In the genomic region with DNA sequence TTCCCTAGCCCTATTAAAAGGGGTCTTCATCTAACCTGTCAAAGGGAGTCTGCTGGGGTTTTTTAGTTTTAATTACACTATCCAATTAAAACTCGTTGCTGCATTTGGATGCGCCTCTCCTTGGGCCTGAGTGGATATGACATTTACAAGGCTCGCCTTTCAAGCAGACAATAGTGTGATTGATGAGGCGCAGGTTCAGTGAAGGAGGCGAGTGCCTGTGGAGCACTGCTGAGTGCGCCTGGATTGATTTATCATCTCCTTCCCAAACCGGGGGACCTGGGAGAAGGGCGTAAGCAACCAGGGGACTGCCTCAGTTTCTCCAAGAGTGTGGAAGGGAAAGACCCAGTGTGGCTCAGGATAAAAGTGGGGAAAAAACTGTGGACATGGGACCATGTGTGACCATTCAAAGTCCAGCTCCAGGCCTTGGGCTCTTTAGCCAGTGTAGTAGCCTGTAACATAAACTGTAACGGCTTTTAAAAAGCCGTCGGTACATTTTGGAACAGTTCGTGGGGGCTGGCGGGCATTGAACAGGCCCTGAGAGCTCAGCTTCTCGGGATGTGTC, we compare ENCODE assay signal across 20 mouse cellular contexts.
DNase-seq lines count a peak whose midpoint lies in the region; ATAC-seq lines count a peak whose summit lies in the region.
"Had no signal": no experiment of that assay in that cellular context is flagged by ENCODE, and none has a peak within 500 bp of the region (broad histone marks: within the 10 kb centered on the region; RNA-seq: fewer than 3 reads in every experiment).

No protein-coding gene starts in this region.

- H3K27me3 ChIP-seq in heart, embryonic 14.5 days (ENCODE audit: control insufficient read depth, insufficient read depth, low read length), result no peaks in the 10 kb centered on the region
- no peaks in the 10 kb centered on the region for H3K27me3 ChIP-seq in hindbrain, embryonic 14.5 days (ENCODE audit: control insufficient read depth, insufficient read depth, low read length)
- no peaks in the 10 kb centered on the region for H3K27me3 ChIP-seq in neural tube, embryonic 12.5 days (replicated peaks)
- H3K27me3 ChIP-seq: forebrain, embryonic 15.5 days; intestine, embryonic 15.5 days; lung, embryonic 15.5 days; megakaryocyte, embryonic 14.5 days had no signal

- no peak for DNase-seq in heart, postnatal 36 days
- DNase-seq in embryo, embryonic 11 days, result peak; percentile 59
- DNase-seq in hindbrain, embryonic 14.5 days (ENCODE audit: low spot score), result no peak
- DNase-seq in left cerebral cortex, postnatal 10 days (ENCODE audit: extremely low spot score in 1 of 2, low spot score in 2 of 2), result no peak
- DNase-seq in layer of hippocampus, postnatal 10 days (ENCODE audit: low spot score in 2 of 2), result no peak
- DNase-seq: adrenal gland, postnatal 36 days; cerebellum, postnatal 36 days; kidney, postnatal 36 days; spleen, adult 18-20 months; thymus, postnatal 36 days had no signal

- ATAC-seq in heart, embryonic 14.5 days (ENCODE audit: insufficient number of reproducible peaks, insufficient read depth, low FRiP score, low read depth), result 0 out of 2 replicates have a peak, but pooled peaks have one; percentile 31
- no peak; the same call in 1 of the 2 replicates for ATAC-seq in hindbrain, embryonic 14.5 days (ENCODE audit: low FRiP score)
- ATAC-seq in neural tube, embryonic 12.5 days (ENCODE audit: low FRiP score, low read depth), result peak; percentile 50; the same call in 1 of the 2 replicates
- ATAC-seq: forebrain, embryonic 15.5 days; intestine, embryonic 15.5 days had no signal

- no peak overlapping the region for H3K4me3 ChIP-seq in heart, embryonic 14.5 days (ENCODE audit: control insufficient read depth in 1 of 2, insufficient read depth in 1 of 2, low read depth in 1 of 2, low read length in 2 of 2)
- no peak overlapping the region for H3K4me3 ChIP-seq in hindbrain, embryonic 14.5 days (replicated peaks; ENCODE audit: low read length)
- H3K4me3 ChIP-seq in neural tube, embryonic 12.5 days, result no peak overlapping the region
- H3K4me3 ChIP-seq: forebrain, embryonic 15.5 days; intestine, embryonic 15.5 days; left cerebral cortex, adult 2 months; lung, embryonic 15.5 days; megakaryocyte, embryonic 14.5 days; myocyte had no signal

- H3K4me2 ChIP-seq in heart, embryonic 14.5 days (ENCODE audit: low read length), result no peak overlapping the region
- no peak overlapping the region for H3K4me2 ChIP-seq in hindbrain, embryonic 14.5 days (replicated peaks)
- H3K4me2 ChIP-seq in neural tube, embryonic 12.5 days (replicated peaks), result no peak overlapping the region
- H3K4me2 ChIP-seq: forebrain, embryonic 15.5 days; intestine, embryonic 15.5 days; lung, embryonic 15.5 days had no signal

- intact Hi-C loops in heart, postnatal 36 days (cut with DNase I), result no loop called here
- intact Hi-C loops in left cerebral cortex, postnatal 10 days (cut with DNase I), result no loop called here

- H3K4me1 ChIP-seq in heart, embryonic 14.5 days (ENCODE audit: control insufficient read depth in 2 of 2, insufficient read depth in 2 of 2, low read length in 2 of 2), result peaks cover 12 to 22% of the 10 kb centered on the region in 2 experiments
- H3K4me1 ChIP-seq in hindbrain, embryonic 14.5 days (replicated peaks; ENCODE audit: control insufficient read depth, insufficient read depth, low read length), result peaks cover 40% of the 10 kb centered on the region
- H3K4me1 ChIP-seq in neural tube, embryonic 12.5 days, result peaks cover 42% of the 10 kb centered on the region
- H3K4me1 ChIP-seq: lung, embryonic 15.5 days had no signal

- no peak overlapping the region for H3K9ac ChIP-seq in heart, embryonic 14.5 days (ENCODE audit: low read length)
- H3K9ac ChIP-seq in hindbrain, embryonic 14.5 days, result peak overlapping the region; percentile 21
- no peak overlapping the region for H3K9ac ChIP-seq in neural tube, embryonic 12.5 days
- H3K9ac ChIP-seq: forebrain, embryonic 15.5 days; intestine, embryonic 15.5 days; lung, embryonic 15.5 days had no signal

- peaks cover 5% of the 10 kb centered on the region for H3K36me3 ChIP-seq in heart, embryonic 14.5 days (ENCODE audit: control insufficient read depth, insufficient read depth, low read length)
- H3K36me3 ChIP-seq in hindbrain, embryonic 14.5 days (replicated peaks; ENCODE audit: control insufficient read depth, insufficient read depth), result no peaks in the 10 kb centered on the region
- no peaks in the 10 kb centered on the region; the same call in 1 of the 2 replicates for H3K36me3 ChIP-seq in neural tube, embryonic 12.5 days
- H3K36me3 ChIP-seq: forebrain, embryonic 15.5 days; intestine, embryonic 15.5 days; lung, embryonic 15.5 days had no signal

- H3K27ac ChIP-seq in heart, embryonic 14.5 days (replicated peaks in 1 of 2; ENCODE audit: control insufficient read depth in 1 of 2, insufficient read depth in 1 of 2, low read depth in 2 of 2, low read length in 2 of 2), result 0 out of 4 replicates have a peak overlapping the region, but pooled peaks of 1 of the 2 experiments have one; percentile 34
- H3K27ac ChIP-seq in hindbrain, embryonic 14.5 days, result peak overlapping the region; percentile 62
- H3K27ac ChIP-seq in neural tube, embryonic 12.5 days, result no peak overlapping the region
- H3K27ac ChIP-seq: forebrain, embryonic 15.5 days; intestine, embryonic 15.5 days; left cerebral cortex, adult 2 months; lung, embryonic 15.5 days; stomach, postnatal 0 days had no signal

- H3K9me3 ChIP-seq in heart, embryonic 14.5 days (ENCODE audit: control insufficient read depth, low read length), result no peaks in the 10 kb centered on the region
- no peaks in the 10 kb centered on the region for H3K9me3 ChIP-seq in hindbrain, embryonic 14.5 days (ENCODE audit: control insufficient read depth, low read length)
- H3K9me3 ChIP-seq in neural tube, embryonic 12.5 days, result no peaks in the 10 kb centered on the region
- H3K9me3 ChIP-seq: forebrain, embryonic 15.5 days; G1E; intestine, embryonic 15.5 days; lung, embryonic 15.5 days had no signal

- 48% methylated on average over 14 of the region's 14 CpGs for WGBS in heart, embryonic 14.5 days
- WGBS in hindbrain, embryonic 14.5 days, result 27% methylated on average over 14 of the region's 14 CpGs
- WGBS in neural tube, embryonic 12.5 days, result 11% methylated on average over 14 of the region's 14 CpGs
